Mouse (Mus musculus) layer of hippocampus, adult 8-10 months (tissue): Measurements from ENCODE around the gene Hist1h4d. TPM values are rescaled to one million over a fixed set of nuclear protein-coding genes. Genes with fewer than 3 reads are reported as not detected.
"Not testable (repeated sequence)": the region's sequence is repeated elsewhere in the genome, so short reads cannot be mapped to it uniquely, and the experiment has no call there.

ENCODE experiments used
- DNase-seq, 2 experiments: peaks; one replicate each; pipeline ENCODE4 v3.0.0; 2022; ENCODE audit warnings: low spot score in 2 of 2
- total RNA-seq, 4 experiments: library from RNA; stranded (reverse); gene quantifications; 2 replicates each; pipeline ENCODE4 v1.2.4; 2022

Gene Hist1h4d
- total RNA-seq, 4 experiments from 2014 or later, result 106 to 128 (median 119) TPM

- DNase-seq, result peak; percentile 91 to 93
These were observed 30.1 kb upstream of the Hist1h4d start, which contains the start of gene Hist1h4f for GRCm38 (mm10) chr13:23551146-23551834. Gene Hist1h4f (minus strand): TSS chr13:23551648.

DNA sequence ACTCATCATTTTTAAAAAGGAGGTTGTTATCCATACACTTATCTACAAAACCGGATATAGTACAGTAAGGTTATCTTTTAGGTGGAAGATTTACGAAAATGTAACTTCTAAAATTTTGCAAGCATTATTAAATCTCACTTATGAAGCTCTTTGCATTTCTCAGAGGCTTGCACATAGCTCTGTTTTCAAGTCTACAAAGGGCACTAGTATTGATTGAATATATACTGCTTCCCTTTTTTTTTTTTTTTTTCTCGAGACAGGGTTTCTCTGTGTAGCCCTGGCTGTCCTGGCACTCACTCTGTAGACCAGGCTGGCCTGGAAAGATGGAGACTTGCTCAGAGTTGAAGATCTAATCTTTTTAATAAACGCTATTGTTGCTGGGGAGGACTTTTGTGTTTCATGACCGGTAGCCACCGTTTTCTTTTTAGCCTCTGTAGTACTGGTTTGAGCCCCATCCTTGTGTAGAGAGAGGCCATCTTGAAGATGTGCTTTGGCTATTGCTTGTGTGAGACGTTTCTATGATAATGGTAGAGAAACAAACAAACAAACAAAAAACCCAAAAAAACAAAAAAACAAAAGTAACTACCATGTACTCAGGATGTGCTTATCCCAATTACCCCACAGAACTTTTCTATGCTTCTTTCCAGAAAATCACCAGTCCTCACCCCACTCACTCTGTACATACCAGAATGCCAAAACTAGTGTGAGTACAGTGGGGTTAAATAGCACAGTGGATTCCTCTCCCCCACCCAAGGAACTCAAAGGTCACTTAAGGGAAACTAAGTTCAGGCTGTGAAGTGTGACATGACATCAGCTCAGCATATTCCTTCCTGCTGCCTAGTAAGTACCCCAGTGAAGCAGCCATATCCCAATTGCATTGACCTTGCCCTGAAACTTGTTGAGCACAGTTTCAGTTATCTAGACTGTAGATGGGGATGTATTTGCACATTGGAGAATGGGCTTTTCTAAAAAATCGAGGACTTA is 29.2 kb upstream of the Hist1h4d start:
- no peak for DNase-seq

GRCm38 (mm10) chr13:23552962-23553361 is 28.4 kb upstream of the Hist1h4d start, which contains the start of gene Hist1h1d:
Gene Hist1h1d (plus strand): TSS chr13:23553262.
- DNase-seq, result no peak

- DNase-seq, result no peak
These were observed 27.0 kb upstream of the Hist1h4d start for GRCm38 (mm10) chr13:23554393-23554792.

DNA sequence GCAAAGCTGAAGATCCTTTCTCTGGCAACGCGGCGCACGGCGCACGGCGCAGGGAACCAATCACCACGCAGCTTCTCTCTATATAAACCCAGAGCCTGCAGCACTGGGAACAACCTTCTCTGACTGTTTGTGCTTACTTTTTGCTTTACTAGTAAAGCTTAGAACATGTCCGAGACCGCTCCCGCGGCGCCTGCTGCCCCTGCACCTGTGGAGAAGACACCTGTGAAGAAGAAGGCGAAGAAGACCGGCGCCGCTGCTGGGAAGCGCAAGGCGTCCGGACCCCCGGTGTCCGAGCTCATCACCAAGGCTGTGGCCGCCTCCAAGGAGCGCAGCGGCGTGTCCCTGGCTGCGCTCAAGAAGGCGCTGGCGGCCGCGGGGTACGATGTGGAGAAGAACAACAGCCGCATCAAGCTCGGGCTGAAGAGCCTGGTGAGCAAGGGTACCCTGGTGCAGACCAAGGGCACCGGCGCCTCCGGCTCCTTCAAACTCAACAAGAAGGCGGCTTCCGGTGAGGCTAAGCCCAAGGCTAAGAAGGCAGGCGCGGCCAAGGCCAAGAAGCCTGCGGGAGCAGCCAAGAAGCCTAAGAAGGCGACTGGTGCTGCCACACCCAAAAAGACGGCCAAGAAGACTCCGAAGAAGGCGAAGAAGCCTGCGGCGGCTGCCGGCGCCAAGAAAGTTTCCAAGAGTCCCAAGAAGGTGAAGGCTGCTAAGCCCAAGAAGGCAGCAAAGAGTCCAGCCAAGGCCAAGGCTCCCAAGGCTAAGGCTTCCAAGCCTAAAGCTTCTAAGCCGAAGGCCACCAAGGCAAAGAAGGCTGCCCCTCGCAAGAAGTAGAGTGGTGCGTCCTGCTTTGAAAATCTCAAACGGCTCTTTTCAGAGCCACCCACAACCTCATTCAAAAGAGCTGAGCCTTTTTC is 26.2 kb upstream of the Hist1h4d start:
- DNase-seq, result peak; percentile 71 to 79

DNA sequence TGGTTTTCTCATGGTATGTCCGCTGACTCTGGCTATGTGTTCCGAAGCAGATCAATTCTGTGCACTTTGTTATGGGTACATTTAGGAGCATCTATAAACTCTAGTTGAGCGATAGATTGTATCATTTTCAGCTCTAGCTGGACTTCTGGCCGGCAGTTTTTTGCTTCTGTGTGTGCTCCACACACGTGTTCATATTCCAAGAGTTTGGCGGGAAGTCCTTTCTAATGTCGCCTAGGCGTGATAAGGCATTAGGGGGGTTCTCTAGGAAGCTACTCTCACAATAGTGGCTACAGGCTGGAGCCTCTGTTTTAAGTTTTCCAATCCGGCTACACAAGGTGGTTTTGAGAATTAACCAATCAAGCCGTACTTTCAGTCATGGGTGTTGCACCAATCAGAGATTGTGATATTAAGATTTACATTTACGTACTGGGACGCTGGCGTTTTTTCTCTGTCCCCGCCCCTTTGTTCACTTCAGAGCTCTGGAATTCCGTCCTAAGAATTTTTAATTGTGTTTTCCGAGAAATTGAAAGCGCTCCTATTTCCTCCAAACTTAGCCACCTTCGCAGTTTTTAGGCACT is 25.5 kb upstream of the Hist1h4d start:
- DNase-seq, result peak; percentile 71 to 79

DNA sequence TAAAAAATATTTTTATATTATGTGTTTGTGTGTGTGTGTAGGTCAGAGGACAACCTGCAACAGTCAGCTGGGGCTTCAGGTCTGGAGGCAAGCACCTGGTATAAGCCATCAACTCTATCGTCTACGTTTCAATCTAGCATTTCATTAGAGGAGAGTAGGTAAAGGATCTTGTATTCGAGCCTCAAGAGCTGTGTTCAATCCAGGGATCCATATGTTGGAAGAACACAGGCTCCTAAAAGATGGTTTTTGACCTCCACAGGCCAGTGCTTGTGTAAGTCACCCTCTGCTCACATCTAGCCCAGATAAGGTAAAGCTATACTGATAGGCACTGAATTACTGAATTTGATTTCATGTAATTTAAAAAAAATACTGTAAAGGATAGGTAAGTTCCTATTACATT is 24.5 kb upstream of the Hist1h4d start:
- no peak for DNase-seq

DNA sequence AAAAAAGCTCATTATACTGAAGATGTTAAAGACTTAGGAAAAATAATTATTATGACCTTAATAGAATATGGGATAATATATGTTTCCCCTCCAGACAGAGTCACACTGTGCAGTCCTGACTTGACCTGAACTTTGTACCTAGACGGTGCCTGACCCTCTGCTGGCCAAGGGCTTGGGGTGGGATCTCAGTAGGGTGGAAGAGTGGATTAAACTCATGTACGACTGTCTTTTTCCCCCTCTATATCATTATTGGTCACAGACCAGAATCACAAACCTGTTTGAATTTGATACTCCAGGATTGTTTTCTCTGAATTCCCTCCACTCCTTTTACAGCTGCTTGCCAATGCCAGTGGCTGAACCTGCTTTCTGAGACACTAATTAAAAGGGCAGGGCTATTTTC is 20.7 kb upstream of the Hist1h4d start:
- DNase-seq, result not testable (repeated sequence)

DNA sequence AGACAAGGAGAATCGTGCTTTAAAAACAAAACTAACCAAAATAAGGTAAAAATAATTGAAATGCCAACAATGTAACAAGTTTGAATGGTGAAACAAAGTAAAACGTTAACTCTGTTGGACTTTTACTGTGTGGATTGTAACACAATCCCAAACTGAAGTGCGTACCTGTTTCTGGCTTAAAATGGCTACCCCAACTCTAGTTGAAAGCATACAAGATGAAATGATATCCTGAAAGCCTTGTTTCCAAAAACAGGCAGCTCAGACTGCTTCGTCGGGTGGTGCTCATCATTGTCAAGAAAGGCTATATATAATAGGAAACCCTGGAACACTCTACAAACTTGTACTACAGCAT is 19.9 kb upstream of the Hist1h4d start:
- DNase-seq, result not testable (repeated sequence)

GRCm38 (mm10) chr13:23561883-23562659 is 19.3 kb upstream of the Hist1h4d start, which contains the start of gene Hist1h3e:
Gene Hist1h3e (minus strand): TSS chr13:23562369.
- DNase-seq, result peak; percentile 95

DNA sequence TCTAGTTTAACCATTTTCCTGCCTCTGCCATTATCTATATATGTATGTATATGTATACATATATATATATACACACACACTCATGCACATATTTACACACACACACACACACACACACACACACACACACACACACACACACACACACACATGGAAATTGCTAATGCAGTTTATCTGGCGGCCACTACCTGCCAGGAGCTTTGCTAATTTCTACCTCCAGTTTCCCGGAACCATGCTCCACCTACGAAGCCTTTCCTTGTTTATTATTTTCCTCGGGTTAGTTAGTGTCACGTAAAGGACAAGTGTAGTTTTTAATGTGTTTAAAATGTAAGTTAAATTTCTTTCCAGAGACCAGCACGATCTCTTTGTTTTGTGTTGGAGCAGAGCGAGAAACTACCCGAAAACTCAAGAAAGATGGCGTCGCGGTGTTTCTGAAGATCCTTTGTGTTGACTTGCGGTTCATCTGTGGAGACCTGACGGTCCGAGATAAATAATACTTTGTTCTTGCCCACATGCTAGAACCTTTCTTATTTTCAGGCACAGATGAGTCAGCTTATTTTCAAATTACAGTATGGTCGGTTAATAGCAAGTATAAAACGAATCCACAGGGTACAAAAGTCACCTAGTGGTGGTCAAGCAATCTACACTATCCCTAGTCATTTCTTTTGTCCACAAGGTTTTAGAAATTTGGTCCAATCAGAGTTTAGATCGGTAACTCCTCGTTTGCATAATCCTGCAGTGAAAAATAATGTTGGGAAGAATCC is 18.5 kb upstream of the Hist1h4d start:
- peak in 1 of 2 experiments; percentile 29 for DNase-seq

DNA sequence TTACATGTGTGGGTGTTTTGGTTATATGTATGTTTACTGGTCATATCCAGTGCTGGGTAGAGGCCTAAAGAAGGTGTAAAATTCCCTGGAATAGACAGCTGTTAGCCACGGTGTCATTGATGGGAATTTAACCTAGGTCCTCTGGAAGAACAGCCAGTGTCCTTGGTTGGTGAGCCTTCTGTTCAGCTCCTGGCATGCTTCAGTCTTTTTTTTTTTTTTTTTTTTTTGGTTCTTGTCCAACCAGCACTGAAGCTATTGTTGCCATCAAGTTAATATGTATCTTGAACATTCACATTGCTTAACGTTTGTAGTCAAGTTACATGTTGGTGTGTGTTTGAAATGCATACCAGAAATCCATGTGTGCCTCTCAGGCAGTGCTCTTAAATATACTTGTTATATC is 16.9 kb upstream of the Hist1h4d start:
- no peak for DNase-seq

- DNase-seq, result not testable (repeated sequence)
These were observed 11.0 kb upstream of the Hist1h4d start for GRCm38 (mm10) chr13:23570261-23571021.

DNA sequence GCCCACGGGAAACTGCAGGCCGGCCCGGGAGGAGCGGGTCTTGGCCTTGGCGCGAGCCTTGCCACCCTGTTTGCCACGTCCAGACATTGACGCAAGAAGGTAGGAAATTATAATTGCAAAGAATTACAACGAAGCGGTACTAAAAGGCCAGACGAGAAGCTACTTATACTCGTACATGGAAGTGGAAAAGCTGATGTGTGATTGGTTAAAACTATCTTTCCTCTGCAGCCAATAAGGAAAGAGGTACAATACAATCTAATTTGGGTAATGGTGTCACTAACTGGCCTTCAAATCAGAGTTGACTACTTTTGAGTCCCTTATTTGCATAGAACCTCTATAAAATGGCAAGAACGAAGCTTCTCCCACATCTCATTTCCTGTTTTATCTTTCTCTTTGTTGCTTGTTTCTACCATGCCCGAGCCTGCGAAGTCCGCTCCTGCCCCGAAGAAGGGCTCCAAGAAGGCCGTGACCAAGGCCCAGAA is 10.3 kb upstream of the Hist1h4d start, which contains the start of the genes Hist1h2ae and Hist1h2bg:
Gene Hist1h2ae, minus strand, starts transcription at position 199 of the 482 bp plus-strand sequence.
Gene Hist1h2bg, plus strand, starts transcription at position 375 of the 482 bp plus-strand sequence.
- peak; percentile 71 to 79 for DNase-seq

DNA sequence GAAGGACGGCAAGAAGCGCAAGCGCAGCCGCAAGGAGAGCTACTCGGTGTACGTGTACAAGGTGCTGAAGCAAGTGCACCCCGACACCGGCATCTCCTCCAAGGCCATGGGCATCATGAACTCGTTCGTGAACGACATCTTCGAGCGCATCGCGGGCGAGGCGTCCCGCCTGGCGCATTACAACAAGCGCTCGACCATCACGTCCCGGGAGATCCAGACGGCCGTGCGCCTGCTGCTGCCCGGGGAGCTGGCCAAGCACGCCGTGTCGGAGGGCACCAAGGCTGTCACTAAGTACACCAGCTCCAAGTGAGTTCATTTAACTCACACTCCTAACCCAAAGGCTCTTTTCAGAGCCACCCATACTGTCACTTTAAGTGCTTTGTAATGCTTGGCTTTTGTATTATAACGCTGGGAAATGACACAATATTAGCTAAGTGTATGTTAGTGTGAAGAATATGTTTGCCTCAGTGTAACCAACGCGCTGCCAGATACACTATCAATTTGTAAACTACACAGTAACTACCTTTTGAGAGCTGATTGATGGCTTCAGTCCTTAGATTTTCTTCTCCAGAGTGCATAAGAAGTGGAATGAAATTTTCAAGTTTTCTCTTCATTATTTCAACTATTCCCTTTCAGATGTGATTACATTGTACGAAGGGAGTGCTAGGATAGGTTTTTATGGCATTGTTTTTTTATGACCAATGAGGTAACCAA is 9.7 kb upstream of the Hist1h4d start:
- not testable (repeated sequence) for DNase-seq

GRCm38 (mm10) chr13:23572218-23573033 is 9.0 kb upstream of the Hist1h4d start:
- DNase-seq, result no peak
